Mouse (Mus musculus) heart, embryonic 14.5 days (tissue): ENCODE measurements at regions not wholly inside any gene's neighbourhood (a gene's known extent, or its start where the extent isn't known, plus 50 kb on each side); places are given as distances from the start of the nearest gene placed in this dataset.

ENCODE experiments used
- ATAC-seq: fragments of 200-750 bp; cut with Nextera tagmentation; 2 replicates; pipeline ENCODE4 v1.8.0; 2017; ENCODE audit warnings: low read depth, moderate TSS enrichment; ENCODE audit not compliant: insufficient number of reproducible peaks, insufficient read depth, low FRiP score
- H3K27ac ChIP-seq, 2 experiments: fragments of 200-500 bp in 1 of 2; fragments of 300-500 bp in 1 of 2; sonication (generic) in 1 of 2; replicated peaks in 1 of 2; 2 replicates each; pipeline ENCODE4 v1.5.1; 2012 to 2014; ENCODE audit warnings: low read depth in 2 of 2, low read length in 2 of 2, control low read depth in 1 of 2, mild to moderate bottlenecking in 1 of 2, mixed read lengths in 1 of 2; ENCODE audit not compliant: control insufficient read depth in 1 of 2, insufficient read depth in 1 of 2
- H3K27me3 ChIP-seq: fragments of 300-500 bp; sonication (generic); 2 replicates; pipeline ENCODE4 v1.6.1; 2014; ENCODE audit warnings: mild to moderate bottlenecking, low read length, control low read depth; ENCODE audit not compliant: control insufficient read depth, insufficient read depth
- H3K36me3 ChIP-seq: fragments of 300-500 bp; sonication (generic); 2 replicates; pipeline ENCODE4 v1.6.1; 2014; ENCODE audit warnings: mild to moderate bottlenecking, control low read depth, low read length, mixed read lengths; ENCODE audit not compliant: control insufficient read depth, insufficient read depth
- H3K4me1 ChIP-seq, 2 experiments: fragments of 200-500 bp in 1 of 2; fragments of 300-500 bp in 1 of 2; sonication (generic) in 1 of 2; 2 replicates each; pipeline ENCODE4 v1.6.1; 2012 to 2014; ENCODE audit warnings: low read length in 2 of 2, control low read depth in 1 of 2, mixed read lengths in 1 of 2; ENCODE audit not compliant: control insufficient read depth in 2 of 2, insufficient read depth in 2 of 2
- H3K4me2 ChIP-seq: fragments of 300-500 bp; sonication (generic); 2 replicates; pipeline ENCODE4 v1.6.1; 2014; ENCODE audit warnings: mild to moderate bottlenecking, low read length
- H3K4me3 ChIP-seq, 2 experiments: fragments of 200-500 bp in 1 of 2; fragments of 300-500 bp in 1 of 2; sonication (generic) in 1 of 2; 2 replicates each; pipeline ENCODE4 v1.5.1; 2012 to 2014; ENCODE audit warnings: low read length in 2 of 2, mild to moderate bottlenecking in 2 of 2, control low read depth in 1 of 2, low read depth in 1 of 2, moderate library complexity in 1 of 2; ENCODE audit not compliant: control insufficient read depth in 1 of 2, insufficient read depth in 1 of 2
- H3K9ac ChIP-seq: fragments of 300-500 bp; sonication (generic); 2 replicates; pipeline ENCODE4 v1.6.1; 2014; ENCODE audit warnings: mild to moderate bottlenecking, low read length
- H3K9me3 ChIP-seq: fragments of 300-500 bp; sonication (generic); 2 replicates; pipeline ENCODE4 v1.6.1; 2016; ENCODE audit warnings: low read length, control low read depth; ENCODE audit not compliant: control insufficient read depth
- WGBS: fragments of 180-500 bp; shearing (Covaris S2); extraction: QIAGEN DNeasy Blood & Tissue Kit; methylation state at CpG from one replicate; pipeline ENCODE4 v1.1.7; 2014; 5-methylcytosine and 5-hydroxymethylcytosine counted together

GRCm38 (mm10) chr13:83214811-83215210 is 289.0 kb upstream of the Mef2c start:
- ATAC-seq = no peak
- no peak overlapping the region for H3K27ac ChIP-seq

GRCm38 (mm10) chr13:83216454-83216853 is 287.4 kb upstream of the Mef2c start:
- no peak overlapping the region for H3K4me3 ChIP-seq
- no peak overlapping the region for H3K4me2 ChIP-seq
- H3K4me1 ChIP-seq = no peaks in the 10 kb centered on the region
- no peaks in the 10 kb centered on the region for H3K9me3 ChIP-seq
- H3K27ac ChIP-seq = no peak overlapping the region
- ATAC-seq = no peak
- H3K27me3 ChIP-seq = no peaks in the 10 kb centered on the region
- no peaks in the 10 kb centered on the region for H3K36me3 ChIP-seq
- H3K9ac ChIP-seq = no peak overlapping the region
- 86% methylated on average over 3 of the region's 3 CpGs for WGBS

More at GRCm38 (mm10) chr13:83214811-83215210, 289.0 kb upstream of the Mef2c start:
- no peak overlapping the region for H3K4me3 ChIP-seq
- H3K4me2 ChIP-seq = no peak overlapping the region
- H3K27me3 ChIP-seq = no peaks in the 10 kb centered on the region
- H3K36me3 ChIP-seq = no peaks in the 10 kb centered on the region
- H3K4me1 ChIP-seq = no peaks in the 10 kb centered on the region
- H3K9me3 ChIP-seq = no peaks in the 10 kb centered on the region
- H3K9ac ChIP-seq = no peak overlapping the region

GRCm38 (mm10) chr13:83252452-83252851 is 251.4 kb upstream of the Mef2c start:
- whole genome bisulfite sequencing = 77% methylated on average over 1 of the region's 1 CpGs
- Histone ChIP-seq H3K36me3 (no peaks in the 10 kb centered on the region), H3K9me3 (no peaks in the 10 kb centered on the region), H3K4me2 (no peak overlapping the region), H3K27ac (no peak overlapping the region), H3K9ac (no peak overlapping the region), H3K27me3 (no peaks in the 10 kb centered on the region), H3K4me3 (no peak overlapping the region), H3K4me1 (no peaks in the 10 kb centered on the region)
- ATAC-seq = no peak

- WGBS = 88% methylated on average over 1 of the region's 1 CpGs
Observed at GRCm38 (mm10) chr13:83266591-83266990, 237.2 kb upstream of the Mef2c start.

GRCm38 (mm10) chr13:83268663-83269062 is 235.2 kb upstream of the Mef2c start:
- Histone ChIP-seq H3K27ac (no peak overlapping the region), H3K36me3 (no peaks in the 10 kb centered on the region), H3K9me3 (no peaks in the 10 kb centered on the region), H3K27me3 (no peaks in the 10 kb centered on the region), H3K9ac (no peak overlapping the region), H3K4me3 (no peak overlapping the region), H3K4me2 (no peak overlapping the region), H3K4me1 (no peaks in the 10 kb centered on the region)
- no peak for ATAC-seq
- WGBS = 77% methylated on average over 3 of the region's 3 CpGs

More at GRCm38 (mm10) chr13:83266591-83266990, 237.2 kb upstream of the Mef2c start:
- Histone ChIP-seq H3K27me3 (no peaks in the 10 kb centered on the region), H3K4me1 (no peaks in the 10 kb centered on the region), H3K36me3 (no peaks in the 10 kb centered on the region), H3K9me3 (no peaks in the 10 kb centered on the region), H3K4me2 (no peak overlapping the region), H3K9ac (no peak overlapping the region), H3K27ac (no peak overlapping the region), H3K4me3 (no peak overlapping the region)
- no peak for ATAC-seq

- WGBS = 75% methylated on average over 1 of the region's 1 CpGs
- no peaks in the 10 kb centered on the region for H3K4me1 ChIP-seq
Observed at GRCm38 (mm10) chr13:83278695-83279094, 225.1 kb upstream of the Mef2c start.

GRCm38 (mm10) chr13:83307696-83308095 is 196.1 kb upstream of the Mef2c start:
- H3K36me3 ChIP-seq = no peaks in the 10 kb centered on the region
- no peak for ATAC-seq
- no peaks in the 10 kb centered on the region for H3K4me1 ChIP-seq
- H3K4me3 ChIP-seq = no peak overlapping the region
- no peaks in the 10 kb centered on the region for H3K27me3 ChIP-seq
- 86% methylated on average over 3 of the region's 3 CpGs for WGBS
- no peak overlapping the region for H3K9ac ChIP-seq
- H3K4me2 ChIP-seq = no peak overlapping the region
- no peak overlapping the region for H3K27ac ChIP-seq
- H3K9me3 ChIP-seq = no peaks in the 10 kb centered on the region

More at GRCm38 (mm10) chr13:83278695-83279094, 225.1 kb upstream of the Mef2c start:
- Histone ChIP-seq H3K4me2 (no peak overlapping the region), H3K27ac (no peak overlapping the region), H3K36me3 (no peaks in the 10 kb centered on the region), H3K27me3 (no peaks in the 10 kb centered on the region), H3K4me3 (no peak overlapping the region), H3K9me3 (no peaks in the 10 kb centered on the region), H3K9ac (no peak overlapping the region)
- no peak for ATAC-seq

GRCm38 (mm10) chr13:83328488-83328887 is 175.3 kb upstream of the Mef2c start:
- WGBS = 81% methylated on average over 4 of the region's 4 CpGs
- no peak overlapping the region for H3K27ac ChIP-seq
- no peaks in the 10 kb centered on the region for H3K9me3 ChIP-seq
- H3K27me3 ChIP-seq = no peaks in the 10 kb centered on the region
- no peaks in the 10 kb centered on the region for H3K36me3 ChIP-seq
- no peak for ATAC-seq
- 0 out of 4 replicates have a peak, but pooled peaks cover 0 to 3% of the 10 kb centered on the region in 2 experiments for H3K4me1 ChIP-seq
- H3K9ac ChIP-seq = no peak overlapping the region
- no peak overlapping the region for H3K4me3 ChIP-seq
- no peak overlapping the region for H3K4me2 ChIP-seq
